Mouse (Mus musculus) olfactory bulb, adult 2 months (tissue): ENCODE measurements around the gene Olfr459.

Experiments used
- CTCF ChIP-seq: fragments of 200-500 bp; IDR thresholded peaks from 2 replicates; pipeline ENCODE4 v1.5.1; 2012; ENCODE audit warnings: low read depth, mild to moderate bottlenecking, low read length, moderate library complexity; ENCODE audit not compliant: insufficient read depth
- POLR2A ChIP-seq: fragments of 200-500 bp; IDR thresholded peaks from 2 replicates; pipeline ENCODE4 v1.6.1; 2012; ENCODE audit warnings: mild to moderate bottlenecking, low read depth, low read length, moderate library complexity; ENCODE audit not compliant: insufficient read depth

DNA sequence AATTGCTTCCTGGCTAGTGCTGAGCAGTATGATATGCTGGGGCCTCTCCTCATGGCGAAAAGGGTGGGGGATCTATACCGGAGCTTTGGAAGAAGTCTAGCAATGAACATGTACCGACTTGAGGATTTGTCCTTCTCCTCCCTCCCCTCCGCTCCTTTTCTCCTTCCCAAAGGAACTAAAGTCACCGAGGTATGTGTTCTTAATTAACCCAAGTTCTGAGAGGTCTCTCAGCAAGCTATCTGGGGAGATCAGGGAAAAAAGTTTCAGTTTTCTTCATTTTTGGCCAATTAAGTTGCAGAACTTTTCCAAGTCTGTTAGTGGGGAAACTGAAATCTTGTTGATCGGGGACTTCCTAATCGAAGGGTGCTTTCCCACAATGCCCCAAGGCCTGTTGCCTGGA, at the start of gene Olfr459:
- TF ChIP-seq CTCF (no peak), POLR2A (no peak)
